Mouse (Mus musculus) embryonic facial prominence, embryonic 10.5 days (tissue): ENCODE measurements at regions not wholly inside any gene's neighbourhood (a gene's known extent, or its start where the extent isn't known, plus 50 kb on each side); places are given as distances from the start of the nearest gene placed in this dataset.
A peak's percentile ranks its signal among the peaks of the same experiment; 100 is the strongest.

Experiments used
- DNase-seq: peaks from one replicate; pipeline ENCODE4 v3.0.0-alpha.2; 2017; ENCODE audit warnings: low spot score
- H3K27ac ChIP-seq: fragments of 300-500 bp; sonication (generic); replicated peaks from 2 replicates; pipeline ENCODE4 v1.5.1; 2016; ENCODE audit warnings: mild to moderate bottlenecking
- H3K27me3 ChIP-seq: fragments of 300-500 bp; sonication (generic); replicated peaks from 2 replicates; pipeline ENCODE4 v1.6.1; 2016; ENCODE audit warnings: low read depth, mild to moderate bottlenecking; ENCODE audit not compliant: poor library complexity, severe bottlenecking
- H3K36me3 ChIP-seq: fragments of 300-500 bp; sonication (generic); replicated peaks from 2 replicates; pipeline ENCODE4 v1.6.1; 2016; ENCODE audit warnings: mild to moderate bottlenecking, moderate library complexity
- H3K4me1 ChIP-seq: fragments of 300-500 bp; sonication (generic); 2 replicates; pipeline ENCODE4 v1.6.1; 2016
- H3K4me3 ChIP-seq: fragments of 300-500 bp; sonication (generic); 2 replicates; pipeline ENCODE4 v1.5.1; 2016; ENCODE audit warnings: mild to moderate bottlenecking, moderate library complexity
- H3K9me3 ChIP-seq: fragments of 300-500 bp; sonication (generic); 2 replicates; pipeline ENCODE4 v1.6.1; 2016; ENCODE audit warnings: mild to moderate bottlenecking
- WGBS: fragments of 180-500 bp; shearing (Covaris S2); methylation state at CpG from one replicate; pipeline ENCODE4 v1.1.7; 2016; 5-methylcytosine and 5-hydroxymethylcytosine counted together

DNA sequence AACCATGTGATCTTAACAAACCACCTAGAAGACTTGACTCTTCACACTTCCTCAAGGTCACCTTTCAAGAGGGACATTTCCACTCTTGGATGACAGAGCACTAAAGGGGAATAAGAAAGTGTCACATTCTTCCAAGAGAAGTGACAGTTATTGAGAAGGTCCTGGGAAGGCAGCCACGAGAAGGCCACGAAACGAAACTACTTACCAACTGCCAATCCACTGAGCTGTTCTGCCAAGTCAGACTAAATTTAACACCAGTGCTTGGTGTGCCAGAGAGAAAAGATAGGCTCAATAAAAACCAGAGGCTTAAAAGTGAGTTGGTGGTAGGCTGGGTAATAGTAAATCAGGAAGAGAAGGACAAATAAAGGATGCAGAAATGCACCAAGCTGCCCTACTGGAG, 507.4 kb upstream of the Nrsn1 start:
- no peaks in the 10 kb centered on the region for H3K27me3 ChIP-seq
- WGBS: 86% methylated on average over 3 of the region's 3 CpGs

DNA sequence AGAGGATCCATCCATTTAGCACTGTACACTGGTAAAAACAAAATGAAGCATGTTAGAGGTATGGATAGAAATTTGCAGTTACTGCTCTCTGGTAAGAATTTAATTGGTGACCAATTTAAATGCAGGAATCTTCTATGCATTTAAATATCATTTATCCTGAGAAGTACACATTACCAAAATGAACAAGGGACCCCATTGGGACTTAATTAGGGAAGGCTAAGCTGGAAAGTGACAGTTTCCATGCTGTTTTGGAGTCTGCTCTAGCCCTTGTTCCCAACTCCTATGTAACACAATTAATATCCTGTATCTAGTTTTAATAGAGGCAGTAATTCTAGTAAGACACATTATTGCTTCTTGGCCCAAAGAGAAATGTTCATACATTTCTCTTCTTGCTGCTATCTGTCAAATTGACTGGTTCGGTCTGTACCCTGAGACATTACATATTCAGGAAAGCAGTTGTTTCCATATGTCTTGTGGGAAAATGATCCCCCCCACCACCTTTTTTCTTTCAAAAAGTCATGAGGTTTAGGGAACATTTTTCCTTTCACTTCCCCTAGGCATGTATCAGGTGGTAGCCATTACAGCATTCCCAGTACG, 504.4 kb upstream of the Nrsn1 start:
- no peaks in the 10 kb centered on the region for H3K27me3 ChIP-seq
- H3K4me3 ChIP-seq: no peak overlapping the region
- peaks cover 7% of the 10 kb centered on the region for H3K4me1 ChIP-seq
- 63% methylated on average over 2 of the region's 2 CpGs for WGBS
- no peaks in the 10 kb centered on the region for H3K36me3 ChIP-seq
- no peak for DNase-seq
- no peak overlapping the region; the same call in 1 of the 2 replicates for H3K27ac ChIP-seq
- H3K9me3 ChIP-seq: no peaks in the 10 kb centered on the region

More for the DNA sequence above, 507.4 kb upstream of the Nrsn1 start:
- Histone ChIP-seq H3K27ac (no peak overlapping the region), H3K4me1 (peaks cover 7% of the 10 kb centered on the region), H3K36me3 (no peaks in the 10 kb centered on the region), H3K4me3 (no peak overlapping the region), H3K9me3 (no peaks in the 10 kb centered on the region)
- no peak for DNase-seq

DNA sequence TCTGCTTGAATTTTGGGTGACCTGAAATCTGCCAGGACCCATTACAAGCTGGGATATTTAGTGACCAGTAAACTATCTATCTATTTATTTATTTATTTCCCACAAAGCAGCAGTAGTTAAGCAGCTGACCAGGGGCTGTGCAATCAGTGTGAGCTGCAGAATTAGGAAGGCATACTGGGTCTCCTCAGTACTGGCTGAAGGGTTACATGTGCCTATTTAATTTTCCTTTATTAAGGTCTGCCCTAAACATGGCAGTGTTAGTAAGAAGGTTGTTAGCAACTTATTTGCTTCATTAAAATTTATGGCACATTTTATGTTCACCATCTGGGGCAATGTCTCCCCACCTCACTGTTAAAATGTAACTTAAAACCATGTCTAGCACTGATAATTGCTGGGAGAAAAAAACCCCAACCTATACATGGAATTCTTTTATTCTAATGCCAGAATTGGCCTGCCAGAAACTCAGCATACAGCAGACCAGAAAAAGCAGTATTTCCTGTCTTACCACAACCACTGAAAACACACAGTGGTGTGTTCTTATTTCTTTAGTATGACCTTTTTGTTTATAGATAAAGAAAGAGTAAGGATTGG, 484.3 kb upstream of the Nrsn1 start:
- Histone ChIP-seq H3K27ac (no peak overlapping the region), H3K9me3 (no peaks in the 10 kb centered on the region)
- no peak for DNase-seq

DNA sequence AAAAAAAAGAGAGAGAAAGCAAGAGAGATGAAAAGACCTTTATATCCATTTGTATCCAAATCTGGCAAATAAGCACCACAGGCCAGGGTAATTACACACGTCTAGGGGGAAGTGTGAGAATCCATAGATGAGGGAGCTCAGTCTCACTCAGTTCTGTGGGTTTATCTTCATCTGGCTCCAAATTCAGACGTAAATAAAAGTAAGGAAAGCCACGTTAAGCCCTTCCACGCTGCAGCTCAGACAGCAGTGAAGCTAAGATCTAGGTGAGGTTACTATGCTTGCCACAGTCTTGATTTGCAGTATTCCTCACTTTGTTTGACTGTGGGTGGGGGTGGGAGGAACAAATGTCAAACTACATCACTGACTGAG, 481.1 kb upstream of the Nrsn1 start:
- no peak for DNase-seq
- Histone ChIP-seq H3K4me1 (peaks cover 16% of the 10 kb centered on the region), H3K27me3 (no peaks in the 10 kb centered on the region), H3K36me3 (no peaks in the 10 kb centered on the region), H3K27ac (peak overlapping the region; percentile 40), H3K4me3 (no peak overlapping the region), H3K9me3 (no peaks in the 10 kb centered on the region)
- WGBS: 43% methylated on average over 4 of the region's 4 CpGs

More for the DNA sequence above, 484.3 kb upstream of the Nrsn1 start:
- Histone ChIP-seq H3K4me1 (peaks cover 16% of the 10 kb centered on the region), H3K27me3 (no peaks in the 10 kb centered on the region), H3K4me3 (no peak overlapping the region), H3K36me3 (no peaks in the 10 kb centered on the region)

DNA sequence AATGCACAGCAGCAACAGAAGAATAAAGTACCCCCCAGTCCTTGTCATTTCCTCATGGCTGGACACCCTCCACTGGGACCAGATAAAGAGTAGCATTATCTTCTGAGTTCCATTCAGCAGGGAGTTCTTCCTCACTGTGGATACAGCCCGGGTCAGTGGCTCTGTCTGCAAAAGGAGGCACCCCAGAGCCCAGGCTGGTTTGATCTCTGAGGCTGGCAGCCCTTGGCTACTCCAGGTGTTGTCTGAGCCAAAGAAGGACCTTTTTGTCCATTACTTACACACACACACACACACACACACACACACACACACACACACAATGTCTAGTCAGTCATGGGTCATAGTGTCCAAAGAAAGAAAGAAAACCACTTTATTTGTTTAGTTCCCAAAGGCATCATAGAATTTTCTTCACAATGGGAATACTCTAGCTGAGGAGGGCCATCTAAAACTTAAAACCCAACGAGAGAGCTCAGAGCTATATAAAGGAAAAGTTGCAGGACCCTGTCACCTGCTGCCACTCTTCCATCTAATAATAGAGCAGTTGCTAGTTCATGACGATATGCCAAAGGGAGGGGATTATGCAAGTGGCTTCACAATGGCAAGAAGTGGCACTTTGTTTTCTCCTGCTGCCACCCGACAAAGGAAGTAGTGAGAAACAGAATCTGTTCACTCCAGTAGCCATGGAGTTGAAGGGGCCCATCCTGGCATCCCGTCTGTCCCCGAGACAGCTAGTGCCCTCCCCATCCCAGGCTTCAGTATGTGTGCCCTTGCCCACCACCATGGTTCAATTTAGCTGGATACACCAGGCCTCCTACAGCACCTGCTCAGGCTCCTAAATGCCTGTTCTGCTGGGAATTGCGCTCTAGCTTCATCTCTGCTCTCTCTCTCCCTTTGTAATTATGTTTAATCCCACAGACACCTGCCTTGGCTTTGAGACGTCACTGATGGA, 480.4 kb upstream of the Nrsn1 start:
- DNase-seq: no peak
- Histone ChIP-seq H3K4me1 (peaks cover 16% of the 10 kb centered on the region), H3K4me3 (no peak overlapping the region), H3K27me3 (no peaks in the 10 kb centered on the region), H3K9me3 (no peaks in the 10 kb centered on the region), H3K27ac (peak overlapping the region; percentile 40; the same call in 1 of the 2 replicates), H3K36me3 (no peaks in the 10 kb centered on the region)
- WGBS: 35% methylated on average over 8 of the region's 8 CpGs

DNA sequence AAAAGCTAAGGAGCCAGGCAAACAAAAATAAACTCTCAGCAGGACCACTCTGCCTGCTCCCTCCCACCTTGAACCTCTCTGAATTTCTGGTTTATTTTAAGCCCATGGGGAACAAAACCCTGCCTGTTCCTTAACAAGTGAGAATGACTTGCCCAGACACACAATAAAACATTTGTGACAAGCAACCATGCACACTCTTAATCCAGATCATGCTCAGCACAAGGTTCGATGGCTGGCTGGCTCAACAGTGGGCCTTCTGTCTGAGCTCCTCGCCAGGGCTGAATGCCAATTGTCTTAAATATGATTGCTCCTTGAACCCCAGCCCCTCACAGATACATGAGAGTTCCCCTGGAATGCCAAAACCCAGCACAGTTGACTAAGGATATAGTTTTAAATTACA, 468.3 kb upstream of the Nrsn1 start:
- Histone ChIP-seq H3K4me1 (peaks cover 10% of the 10 kb centered on the region; the same call in 1 of the 2 replicates), H3K27ac (peak overlapping the region; percentile 30; the same call in 1 of the 2 replicates), H3K4me3 (no peak overlapping the region), H3K27me3 (no peaks in the 10 kb centered on the region), H3K9me3 (no peaks in the 10 kb centered on the region), H3K36me3 (no peaks in the 10 kb centered on the region)
- 15% methylated on average over 2 of the region's 2 CpGs for WGBS
- DNase-seq: peak; percentile 43

DNA sequence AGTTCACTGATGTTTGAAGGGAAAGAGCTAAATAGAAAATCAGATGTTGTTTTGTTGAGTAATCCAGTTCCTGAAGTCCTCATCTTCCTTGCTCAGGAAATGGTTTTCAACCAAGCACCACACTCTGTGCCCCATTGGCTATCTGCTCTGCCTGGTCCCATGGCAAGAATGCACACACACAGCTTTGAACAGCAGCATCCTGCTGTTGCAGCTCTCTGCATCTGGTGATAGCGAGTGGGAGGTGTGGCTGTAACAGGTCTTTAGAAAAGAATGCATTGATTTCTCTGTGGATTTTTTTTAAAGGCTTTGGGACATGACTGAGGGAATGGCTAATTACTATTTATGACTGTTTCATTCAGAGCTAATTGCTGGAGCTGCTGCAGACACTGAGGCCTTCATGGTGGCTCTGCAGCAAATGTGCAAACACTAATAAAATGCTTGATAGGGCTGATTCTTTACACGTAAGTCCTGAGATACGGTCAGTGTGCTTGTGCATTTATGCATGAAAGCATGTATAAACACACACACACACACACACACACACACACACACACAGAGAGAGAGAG, 459.1 kb upstream of the Nrsn1 start:
- no peak overlapping the region for H3K27ac ChIP-seq
- WGBS: 60% methylated on average over 3 of the region's 3 CpGs
- H3K4me1 ChIP-seq: peaks cover 17% of the 10 kb centered on the region
- no peak overlapping the region for H3K4me3 ChIP-seq
- H3K36me3 ChIP-seq: no peaks in the 10 kb centered on the region
- no peak for DNase-seq
- H3K27me3 ChIP-seq: no peaks in the 10 kb centered on the region
- H3K9me3 ChIP-seq: no peaks in the 10 kb centered on the region

DNA sequence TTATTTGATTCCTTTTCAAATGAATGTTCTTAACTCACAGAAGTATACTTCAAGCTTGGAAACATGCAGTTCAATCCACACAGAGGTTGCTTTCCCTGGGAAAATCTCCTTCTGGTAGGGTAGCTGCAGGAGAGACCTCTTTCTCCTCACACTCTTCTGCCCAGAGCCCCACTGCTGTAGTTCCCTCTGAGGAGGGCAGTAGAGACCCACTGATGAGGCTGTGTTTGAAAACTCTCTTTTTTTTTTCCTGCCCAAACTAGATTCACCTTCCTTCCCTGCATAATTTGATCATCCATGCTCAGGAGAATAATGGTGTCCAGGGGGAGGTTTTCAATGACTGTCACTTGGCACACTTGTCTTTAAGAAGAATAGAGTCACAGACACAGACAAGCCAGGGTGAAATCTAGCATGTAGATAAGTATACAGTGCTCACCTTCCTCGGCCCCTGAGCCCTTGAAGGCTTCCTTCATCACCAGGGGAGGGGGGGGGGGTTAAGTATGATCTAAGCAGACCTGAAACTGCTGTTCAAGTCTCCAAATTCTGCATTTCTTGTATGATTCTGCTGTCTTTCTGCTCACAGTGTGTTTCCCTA, 457.3 kb upstream of the Nrsn1 start:
- H3K4me3 ChIP-seq: no peak overlapping the region
- H3K4me1 ChIP-seq: peaks cover 17% of the 10 kb centered on the region
- no peaks in the 10 kb centered on the region for H3K27me3 ChIP-seq
- H3K27ac ChIP-seq: peak overlapping the region; percentile 57; the same call in 1 of the 2 replicates
- peak; percentile 33 for DNase-seq
- H3K9me3 ChIP-seq: no peaks in the 10 kb centered on the region
- 58% methylated on average over 1 of the region's 1 CpGs for WGBS
- H3K36me3 ChIP-seq: no peaks in the 10 kb centered on the region

DNA sequence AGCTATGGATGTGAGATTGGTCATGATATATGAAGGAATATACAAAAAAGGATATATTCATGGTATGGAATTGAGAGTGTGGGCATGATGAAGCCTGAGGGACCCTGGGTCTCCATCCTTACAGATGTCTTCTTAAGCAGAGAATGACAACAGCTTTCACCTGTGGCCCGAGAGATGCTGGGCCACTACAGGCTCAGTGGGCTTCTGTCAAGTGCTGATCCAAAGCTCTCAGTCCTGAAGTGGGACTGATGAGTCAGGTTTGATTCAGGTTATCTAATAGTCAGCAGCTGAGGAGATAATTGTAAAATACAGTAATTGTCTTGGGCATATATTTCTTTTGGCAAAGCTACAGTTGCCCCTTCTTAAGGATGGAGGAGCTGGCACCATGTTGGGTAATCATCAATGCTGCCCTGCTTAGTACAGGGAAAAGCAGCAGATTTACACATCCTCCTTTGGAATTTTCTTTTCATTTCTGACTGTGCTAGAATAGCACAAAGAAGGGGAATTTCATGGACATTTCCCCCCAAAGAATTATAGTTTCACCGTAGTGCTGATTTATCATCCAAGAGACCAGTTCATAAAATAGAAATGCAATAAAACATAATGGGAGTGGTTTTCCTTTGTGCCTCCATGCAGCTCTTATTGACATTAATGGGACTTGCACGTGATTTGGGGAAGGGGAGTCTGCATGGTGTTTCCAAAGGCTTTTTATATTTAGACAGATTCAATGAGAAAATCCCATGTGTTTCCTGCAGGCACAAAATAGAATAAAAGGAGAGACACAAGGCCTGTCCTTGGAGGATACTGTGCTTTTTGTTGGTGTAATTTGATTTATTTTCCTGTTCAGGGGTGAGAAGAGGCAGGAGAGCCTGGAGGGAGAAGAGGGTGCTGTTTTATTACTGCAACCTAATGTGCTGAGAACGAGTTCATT, 452.6 kb upstream of the Nrsn1 start:
- H3K36me3 ChIP-seq: no peaks in the 10 kb centered on the region
- H3K9me3 ChIP-seq: no peaks in the 10 kb centered on the region
- no peaks in the 10 kb centered on the region for H3K27me3 ChIP-seq
- no peak overlapping the region for H3K27ac ChIP-seq
- WGBS: 72% methylated on average over 4 of the region's 4 CpGs
- H3K4me3 ChIP-seq: no peak overlapping the region
- DNase-seq: no peak
- H3K4me1 ChIP-seq: peaks cover 4% of the 10 kb centered on the region

DNA sequence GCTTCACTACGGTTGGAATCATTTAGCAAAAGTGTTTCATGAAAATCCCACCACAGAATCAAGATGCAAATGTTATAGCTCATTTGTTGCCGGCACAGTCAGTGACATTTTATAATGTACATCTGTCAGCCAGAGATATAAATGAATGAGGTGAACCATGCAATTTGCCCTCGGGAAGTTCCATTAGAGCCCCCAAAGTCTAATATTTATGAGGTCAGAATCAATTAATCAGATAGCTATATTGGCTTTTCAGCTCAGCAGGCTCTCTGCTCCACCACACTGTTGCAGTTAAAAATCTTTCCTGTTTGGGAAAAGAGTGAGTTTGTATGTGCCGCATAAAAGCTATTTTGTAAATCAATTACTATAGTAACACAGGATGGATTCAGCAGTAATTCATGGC, 430.7 kb upstream of the Nrsn1 start:
- Histone ChIP-seq H3K4me1 (no peaks in the 10 kb centered on the region), H3K27me3 (no peaks in the 10 kb centered on the region), H3K4me3 (no peak overlapping the region), H3K36me3 (no peaks in the 10 kb centered on the region), H3K27ac (no peak overlapping the region), H3K9me3 (no peaks in the 10 kb centered on the region)
- WGBS: 86% methylated on average over 4 of the region's 4 CpGs
- DNase-seq: no peak

DNA sequence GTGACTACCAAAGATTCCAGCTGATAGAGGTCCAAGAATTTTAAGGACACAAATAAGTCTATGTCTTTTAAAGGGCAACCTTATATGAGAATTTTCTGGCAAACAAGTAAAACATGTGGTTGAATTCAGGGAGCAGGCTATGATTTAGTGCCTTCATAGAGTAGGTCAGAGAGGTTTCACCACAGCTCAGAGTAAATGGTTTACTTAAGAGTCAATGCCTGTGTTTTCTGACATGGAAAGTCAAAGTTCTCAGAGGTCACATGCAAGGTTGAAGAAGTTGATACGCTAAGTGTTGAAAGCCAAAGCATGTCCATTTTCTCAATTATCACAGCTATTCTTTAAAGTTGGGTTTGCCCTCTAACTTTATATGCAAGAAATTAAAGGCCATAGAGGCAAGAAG, 425.7 kb upstream of the Nrsn1 start:
- no peaks in the 10 kb centered on the region for H3K27me3 ChIP-seq
- 84% methylated on average over 1 of the region's 1 CpGs for WGBS
- peaks cover 4% of the 10 kb centered on the region; the same call in 1 of the 2 replicates for H3K4me1 ChIP-seq
- H3K27ac ChIP-seq: no peak overlapping the region
- no peaks in the 10 kb centered on the region for H3K36me3 ChIP-seq
- DNase-seq: no peak
- H3K4me3 ChIP-seq: no peak overlapping the region
- H3K9me3 ChIP-seq: no peaks in the 10 kb centered on the region
